Mouse (Mus musculus) CD4-positive, CD25-positive, alpha-beta regulatory T cell, adult 4 months (primary cell): ENCODE data around the gene Srrm3. TPM values are rescaled to one million over a fixed set of nuclear protein-coding genes. Genes with fewer than 3 reads are reported as not detected.
A peak's percentile ranks its signal among the peaks of the same experiment; 100 is the strongest.

Experiments
- ATAC-seq: one replicate; pipeline ENCODE4 v1.8.0; 2017
- polyA plus RNA-seq, 2 experiments: library from polyadenylated mRNA; unstranded; fragments of 100-300 nt; shearing (Covaris generic); gene quantifications; one replicate each; pipeline ENCODE4 v1.2.1; 2017

The Srrm3 gene
- not detected for polyA plus RNA-seq

- ATAC-seq = peak; percentile 93
Observed at GRCm38 (mm10) chr5:135806555-135807262, at the start of gene Srrm3. TSS of gene Srrm3 (plus strand) at chr5:135806890.

DNA sequence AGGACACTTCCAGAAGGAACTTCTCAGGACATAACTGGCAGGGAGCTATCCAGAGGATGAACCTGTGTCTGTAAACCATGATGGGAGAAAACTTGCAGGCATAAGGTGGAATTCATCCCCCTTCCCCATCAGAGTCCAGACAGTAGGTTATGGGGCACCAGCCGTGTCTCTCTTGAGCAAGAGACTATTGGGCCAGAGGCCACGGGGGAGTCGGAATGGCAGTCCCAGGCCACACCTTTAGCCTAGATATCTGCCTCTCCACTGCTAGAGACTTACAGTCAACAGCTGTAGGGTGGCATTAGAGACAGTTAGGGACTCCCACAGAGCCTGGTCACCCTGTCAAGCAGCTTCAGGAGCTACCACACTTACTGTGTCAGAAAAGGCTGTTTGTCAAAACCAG is 44.8 kb upstream of the Srrm3 start:
- no peak for ATAC-seq

- ATAC-seq = peak; percentile 79
Observed at GRCm38 (mm10) chr5:135763526-135763925, 43.2 kb upstream of the Srrm3 start.

- ATAC-seq = no peak
Observed at GRCm38 (mm10) chr5:135764971-135765370, 41.7 kb upstream of the Srrm3 start.

- ATAC-seq = no peak
Observed at GRCm38 (mm10) chr5:135772519-135772918, 34.2 kb upstream of the Srrm3 start.

DNA sequence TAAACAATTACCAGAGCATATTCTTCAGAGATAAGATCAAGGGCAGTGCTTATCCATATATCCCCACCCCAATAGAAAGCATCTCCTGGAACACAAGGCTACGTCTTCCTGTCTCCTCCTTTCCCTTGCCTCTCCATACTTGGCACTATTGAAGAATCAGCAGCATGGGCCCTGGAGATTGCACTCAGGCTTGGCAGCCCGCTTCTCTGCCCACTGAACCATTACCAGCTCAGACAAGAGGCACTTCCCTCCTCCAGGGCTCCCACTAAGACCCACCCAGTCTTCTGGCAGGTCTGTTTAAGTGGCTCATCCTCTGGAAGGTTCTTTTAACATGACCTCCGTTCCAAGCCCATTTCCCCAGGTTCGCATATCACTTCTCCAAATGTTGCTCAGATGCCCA is 30.1 kb upstream of the Srrm3 start:
- ATAC-seq = no peak

DNA sequence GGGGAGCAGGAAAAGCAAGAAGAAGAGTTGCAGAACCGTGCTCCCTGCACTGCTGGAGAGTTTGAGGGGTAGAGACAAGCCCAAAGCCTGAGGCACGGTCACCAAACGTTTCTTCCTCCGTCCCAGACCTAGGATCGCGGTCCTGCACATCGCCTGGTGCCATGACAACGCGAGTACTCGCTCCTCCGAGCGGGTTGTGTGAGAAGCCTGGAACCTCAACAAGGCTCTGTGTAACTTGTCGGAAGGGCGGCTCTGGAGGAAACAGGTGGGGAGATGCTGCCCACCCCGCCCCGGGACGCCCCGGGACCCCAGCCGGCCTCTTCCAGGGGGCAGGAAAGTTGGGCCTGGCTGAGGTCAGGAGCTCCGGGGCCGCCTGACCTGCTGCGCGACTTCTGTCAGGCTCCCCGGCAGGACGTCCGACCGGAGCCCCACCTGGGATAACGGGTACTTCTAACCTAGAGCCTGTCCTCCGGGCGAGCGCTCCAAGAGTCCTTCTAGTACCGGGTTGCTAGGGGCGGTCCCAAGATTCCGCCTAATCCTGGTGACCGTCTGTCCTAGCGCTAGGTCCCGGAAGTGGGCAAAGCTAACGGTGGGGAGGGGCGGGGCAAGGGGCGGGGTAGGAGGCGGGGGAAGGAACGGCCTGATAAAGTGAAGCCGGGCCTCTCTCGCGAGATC is 28.8 kb upstream of the Srrm3 start, which contains the start of gene Styxl1:
Gene Styxl1 (minus strand): TSS at position 590 of the 675 bp plus-strand sequence.
- ATAC-seq = no peak

DNA sequence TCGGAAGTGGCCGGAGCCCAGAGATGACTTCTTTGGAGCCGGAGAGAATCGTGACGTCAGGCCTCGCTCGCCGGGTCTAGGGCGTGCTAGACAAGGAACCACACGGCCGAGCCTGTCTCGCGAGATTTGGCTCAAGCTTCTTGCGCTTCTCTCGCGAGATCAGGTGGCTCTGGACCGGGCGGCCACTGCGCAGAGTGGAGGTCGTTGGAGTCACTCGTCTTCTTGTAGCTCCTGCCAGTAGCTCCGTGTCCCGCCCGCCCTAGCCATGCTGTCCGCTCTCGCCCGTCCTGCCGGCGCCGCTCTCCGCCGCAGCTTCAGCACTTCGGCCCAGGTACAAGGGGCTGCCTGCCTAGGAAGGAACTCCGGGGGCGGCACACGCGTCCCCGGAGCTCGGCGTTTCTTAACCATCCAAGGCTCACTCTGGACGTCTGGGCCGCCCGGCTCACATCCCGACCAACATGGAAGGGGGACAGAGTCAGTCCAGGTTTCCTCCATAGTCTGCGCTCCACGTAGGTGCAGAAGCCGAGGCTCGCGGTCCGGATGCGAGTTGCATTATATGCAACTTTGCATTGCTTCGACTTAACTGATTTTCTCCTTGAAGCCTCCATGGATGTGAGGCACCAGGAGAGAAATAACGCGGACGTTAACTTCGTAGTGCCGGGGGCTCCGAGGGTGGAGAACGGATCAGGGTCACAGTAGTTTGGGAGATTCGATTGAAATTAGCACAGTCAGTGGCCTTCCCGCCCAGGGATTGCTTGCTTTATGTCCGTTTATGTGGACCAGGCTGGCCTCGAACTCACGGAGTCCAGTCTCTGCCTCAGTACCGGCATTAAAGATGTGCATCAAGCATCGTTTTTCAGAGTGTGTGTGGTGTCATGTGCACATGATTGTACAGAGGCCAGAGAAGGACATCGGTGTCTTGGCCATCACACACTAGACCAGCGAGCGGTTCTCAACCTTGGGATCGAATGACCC is 27.9 kb upstream of the Srrm3 start, which contains the start of gene Mdh2:
Gene Mdh2 (plus strand): TSS at position 10 of the 975 bp plus-strand sequence.
- peak; percentile 97 for ATAC-seq

GRCm38 (mm10) chr5:135780331-135780730 is 26.4 kb upstream of the Srrm3 start:
- no peak for ATAC-seq

GRCm38 (mm10) chr5:135782901-135783300 is 23.8 kb upstream of the Srrm3 start:
- no peak for ATAC-seq

GRCm38 (mm10) chr5:135793996-135794858 is 12.5 kb upstream of the Srrm3 start:
- peak; percentile 88 for ATAC-seq

DNA sequence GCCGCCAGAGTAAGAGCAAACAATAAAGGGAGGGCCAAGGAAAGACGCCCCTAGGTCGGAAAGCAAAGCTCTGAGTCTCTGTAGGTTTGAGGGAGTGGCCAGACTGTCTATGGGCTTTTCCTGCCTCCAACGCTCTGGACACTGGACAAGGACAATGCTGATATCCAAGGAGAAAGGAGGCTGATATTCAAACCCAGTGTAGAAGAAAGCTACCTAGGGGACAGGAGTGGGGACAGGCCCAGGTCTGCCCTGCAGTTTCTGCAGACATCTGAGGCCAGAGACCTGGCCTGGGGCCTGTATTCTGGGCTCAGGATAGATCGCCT is 11.9 kb upstream of the Srrm3 start:
- peak; percentile 19 for ATAC-seq

DNA sequence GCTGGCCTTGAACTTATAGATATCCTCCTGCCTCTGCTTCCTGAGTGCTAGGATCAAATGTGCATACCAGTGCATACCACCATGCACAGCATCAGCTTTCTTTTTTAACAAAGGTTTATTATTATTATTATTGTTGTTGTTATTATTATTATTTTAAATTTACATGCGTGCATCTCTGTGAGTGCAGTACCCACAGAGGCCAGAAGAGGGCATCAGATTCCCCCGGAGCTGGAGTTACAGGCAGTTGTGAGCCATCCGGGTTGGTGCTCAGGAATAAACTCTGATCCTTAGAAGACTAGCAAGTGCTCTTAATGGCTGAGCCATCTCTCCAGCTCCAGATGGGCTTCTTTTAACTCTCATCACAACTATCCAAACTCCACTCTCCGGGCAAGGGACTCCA is 6.9 kb upstream of the Srrm3 start:
- no peak for ATAC-seq

- ATAC-seq = no peak
Observed at GRCm38 (mm10) chr5:135800927-135801326, 5.8 kb upstream of the Srrm3 start.

GRCm38 (mm10) chr5:135802641-135803040 is 4.0 kb upstream of the Srrm3 start:
- ATAC-seq = no peak

GRCm38 (mm10) chr5:135803135-135803534 is 3.6 kb upstream of the Srrm3 start:
- no peak for ATAC-seq

DNA sequence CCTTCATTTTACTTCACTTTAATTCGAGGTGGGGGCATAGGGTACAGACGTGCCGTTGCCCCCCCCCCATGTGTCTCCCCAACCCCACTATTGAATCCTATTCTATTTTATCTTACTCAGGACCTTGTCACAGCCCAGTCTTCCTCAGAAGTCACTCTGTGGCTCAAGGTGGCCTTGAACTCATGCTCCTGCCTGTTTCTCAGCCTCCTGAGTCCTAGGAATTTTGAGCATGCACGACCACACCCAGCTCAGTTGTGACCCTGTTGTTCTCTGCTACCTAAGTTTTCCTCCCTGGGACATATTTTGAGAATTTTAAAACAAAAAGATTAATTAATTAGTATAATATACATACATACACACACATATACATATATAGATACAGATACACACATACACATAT is 3.0 kb upstream of the Srrm3 start:
- no peak for ATAC-seq

GRCm38 (mm10) chr5:135804735-135805134 is 2.0 kb upstream of the Srrm3 start:
- no peak for ATAC-seq

DNA sequence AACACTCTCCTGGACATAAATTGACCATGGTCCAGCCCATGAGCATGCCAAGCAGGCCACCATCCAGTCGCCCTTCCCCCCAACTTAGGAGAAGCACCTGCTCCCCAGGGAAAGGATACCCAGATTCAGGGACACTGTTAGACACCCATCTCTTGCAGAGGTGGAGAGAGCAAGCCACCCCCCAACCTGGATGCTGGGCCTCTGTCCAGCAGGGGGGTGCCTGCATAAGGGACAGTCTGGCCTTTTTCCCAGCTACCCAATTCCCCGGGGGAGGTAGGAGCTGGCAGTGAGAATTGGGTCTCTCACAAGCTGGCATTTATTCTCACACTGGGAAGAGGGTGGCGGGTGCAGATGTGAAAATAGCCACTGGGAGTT is 560 bp downstream of the Srrm3 start:
- ATAC-seq = no peak

- no peak for ATAC-seq
Observed at GRCm38 (mm10) chr5:135812991-135813390, 6.3 kb downstream of the Srrm3 start.

- ATAC-seq = no peak
Observed at GRCm38 (mm10) chr5:135818491-135818890, 11.8 kb downstream of the Srrm3 start.

GRCm38 (mm10) chr5:135822316-135822944 is 15.7 kb downstream of the Srrm3 start:
- no peak for ATAC-seq
